Mouse (Mus musculus) layer of hippocampus, postnatal 25 days (tissue): Measurements from ENCODE around the gene Gm13697. TPM values are rescaled to one million over a fixed set of nuclear protein-coding genes. Genes with fewer than 3 reads are reported as not detected.

Experiments used
- DNase-seq, 2 experiments: peaks; one replicate each; pipeline ENCODE4 v3.0.0; 2022; ENCODE audit warnings: mixed read lengths in 2 of 2, low spot score in 1 of 2; ENCODE audit errors: extremely low spot score in 1 of 2
- total RNA-seq, 2 experiments: library from RNA; stranded (reverse); gene quantifications; 2 replicates each; pipeline ENCODE4 v1.2.3; 2021

Gene Gm13697
- total RNA-seq, 2 experiments from 2014 or later = 1.6 to 1.7 TPM

GRCm38 (mm10) chr2:84025217-84025616 is 40.7 kb downstream of the Gm13697 start:
- no peak for DNase-seq

DNA sequence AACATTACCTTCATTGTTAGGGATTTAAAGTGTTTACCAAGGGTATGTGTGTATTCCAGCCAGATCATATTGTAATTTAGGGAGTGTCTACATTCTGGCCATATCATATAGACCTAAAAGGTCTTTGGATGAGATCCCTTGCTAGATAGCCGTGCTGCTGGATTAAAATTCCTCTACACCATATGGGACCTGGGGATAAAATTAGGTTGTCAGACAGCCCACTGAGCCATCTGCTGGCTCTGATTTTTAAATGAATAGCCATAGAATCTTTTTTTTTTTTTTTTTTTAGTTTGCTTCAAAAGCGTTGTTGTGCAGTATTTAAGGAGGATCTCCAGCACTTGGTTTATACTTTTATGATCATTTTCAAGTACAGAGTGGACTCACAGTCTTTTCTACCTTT is 48.0 kb downstream of the Gm13697 start:
- DNase-seq = no peak

DNA sequence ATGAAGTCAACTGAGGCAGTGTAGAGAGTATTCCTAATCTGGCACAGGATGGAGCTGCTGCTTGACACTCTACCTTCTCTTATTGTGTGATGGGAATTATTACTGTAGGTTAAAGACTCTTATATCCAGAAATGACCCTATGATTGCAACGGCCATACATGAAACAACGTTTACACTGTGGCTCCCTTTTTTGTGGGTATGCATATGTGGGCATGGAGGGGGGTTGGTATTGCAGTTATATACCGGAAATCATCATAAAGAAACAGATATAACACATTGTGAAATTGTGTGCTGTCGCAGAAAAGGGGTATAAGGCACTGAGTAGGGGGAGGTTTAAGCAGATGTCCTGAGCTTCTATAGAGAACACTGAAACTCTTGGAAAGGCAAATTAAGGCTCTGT is 51.5 kb downstream of the Gm13697 start:
- DNase-seq = no peak

Other genes with a start within 250 kb of the Gm13697 start
- gene Fam171b, start 172.1 kb upstream of the Gm13697 start, total RNA-seq = 100 to 1,000 TPM; 200 to 203 TPM
- gene Zswim2, start 43.5 kb upstream of the Gm13697 start, total RNA-seq = not detected
- 1 to 10 TPM; 1.6 to 1.7 TPM for gene Gm13698, start 29.1 kb upstream of the Gm13697 start, total RNA-seq
- 1 to 10 TPM; 1.6 to 1.7 TPM for gene Gm13693, start 23.2 kb upstream of the Gm13697 start, total RNA-seq
- gene Gm13695, start 17.4 kb upstream of the Gm13697 start, total RNA-seq = not detected
- gene Gm13696, start 11.6 kb upstream of the Gm13697 start, total RNA-seq = 1 to 10 TPM; 1.6 to 1.7 TPM
- gene Gm13694, start 5.8 kb upstream of the Gm13697 start, total RNA-seq = 1 to 10 TPM; 1.6 to 1.7 TPM
- 1 to 10 TPM; 1.6 to 1.7 TPM for gene Gm13691, start 5.8 kb downstream of the Gm13697 start, total RNA-seq